Mouse (Mus musculus) hindbrain, embryonic 11.5 days (tissue): ENCODE results near the gene Gtf2h4. TPM values are rescaled to one million over a fixed set of nuclear protein-coding genes. Genes with fewer than 3 reads are reported as not detected.

ENCODE experiments used
- ATAC-seq: fragments of 200-750 bp; cut with Nextera tagmentation; 2 replicates; pipeline ENCODE4 v1.8.0; 2017; ENCODE audit warnings: mild to moderate bottlenecking, moderate TSS enrichment, moderate library complexity; ENCODE audit not compliant: low FRiP score
- DNase-seq: peaks from one replicate; pipeline ENCODE4 v3.0.0-alpha.2; 2015; ENCODE audit warnings: low spot score
- H3K27ac ChIP-seq: fragments of 300-500 bp; sonication (generic); 2 replicates; pipeline ENCODE4 v1.5.1; 2014; ENCODE audit warnings: mild to moderate bottlenecking, low read depth, low read length
- H3K27me3 ChIP-seq: fragments of 300-500 bp; sonication (generic); 2 replicates; pipeline ENCODE4 v1.6.1; 2014; ENCODE audit warnings: mild to moderate bottlenecking, low read length, moderate library complexity, mixed read lengths; ENCODE audit not compliant: control insufficient read depth, insufficient read depth
- H3K36me3 ChIP-seq: fragments of 300-500 bp; sonication (generic); 2 replicates; pipeline ENCODE4 v1.6.1; 2014; ENCODE audit warnings: mild to moderate bottlenecking, low read length, moderate library complexity, mixed read lengths; ENCODE audit not compliant: control insufficient read depth, insufficient read depth
- H3K4me1 ChIP-seq: fragments of 300-500 bp; sonication (generic); replicated peaks from 2 replicates; pipeline ENCODE4 v1.6.1; 2014; ENCODE audit warnings: low read length, mixed read lengths; ENCODE audit not compliant: control insufficient read depth, insufficient read depth
- H3K4me2 ChIP-seq: fragments of 300-500 bp; sonication (generic); replicated peaks from 2 replicates; pipeline ENCODE4 v1.6.1; 2014; ENCODE audit warnings: mild to moderate bottlenecking, low read depth, low read length
- H3K4me3 ChIP-seq: fragments of 300-500 bp; sonication (generic); 2 replicates; pipeline ENCODE4 v1.5.1; 2014; ENCODE audit warnings: low read depth, low read length
- H3K9ac ChIP-seq: fragments of 300-500 bp; sonication (generic); 2 replicates; pipeline ENCODE4 v1.6.1; 2014; ENCODE audit warnings: low read depth, low read length
- H3K9me3 ChIP-seq: fragments of 300-500 bp; sonication (generic); 2 replicates; pipeline ENCODE4 v1.6.1; 2016; ENCODE audit warnings: low read length; ENCODE audit not compliant: control insufficient read depth
- WGBS: fragments of 180-500 bp; shearing (Covaris S2); extraction: QIAGEN DNeasy Blood & Tissue Kit; methylation state at CpG from one replicate; pipeline ENCODE4 v1.1.7; 2014; 5-methylcytosine and 5-hydroxymethylcytosine counted together
- polyA plus RNA-seq: library from polyadenylated mRNA; unstranded; fragments of >200 nt; fragmentation: Nextera tagmentation; extraction: Ambion mirVana; gene quantifications from 2 replicates; pipeline ENCODE4 v1.2.1, GENCODE M21; 2014

The Gtf2h4 gene
- polyA plus RNA-seq, 1 experiment from 2014 or later = 41.4 TPM

DNA sequence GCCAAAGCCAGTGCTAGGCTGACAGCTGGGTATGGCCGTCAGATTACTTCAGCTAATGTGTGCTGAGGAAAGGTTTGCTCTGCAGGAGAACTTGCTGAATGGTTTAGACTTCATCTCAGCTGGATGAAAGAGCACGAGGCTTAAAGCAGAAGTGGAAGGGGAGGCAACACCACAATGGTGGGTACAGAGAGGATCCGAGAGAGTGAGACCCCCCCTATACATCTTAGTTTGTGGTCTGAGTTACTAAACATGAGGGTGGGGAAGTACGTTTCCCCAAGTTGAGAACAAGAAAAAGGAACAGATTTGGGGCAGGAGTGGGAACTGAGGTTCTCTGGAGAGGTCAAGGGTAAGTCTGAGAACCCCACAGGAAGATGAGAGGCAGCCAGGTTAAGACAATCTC, 18.8 kb upstream of the Gtf2h4 start:
- ATAC-seq (no peak), DNase-seq (no peak)
- Histone ChIP-seq H3K27ac (no peak overlapping the region), H3K4me3 (no peak overlapping the region), H3K9me3 (no peaks in the 10 kb centered on the region), H3K9ac (no peak overlapping the region), H3K4me2 (no peak overlapping the region), H3K27me3 (no peaks in the 10 kb centered on the region), H3K4me1 (peaks cover 2% of the 10 kb centered on the region; the same call in 1 of the 2 replicates), H3K36me3 (peaks cover 37% of the 10 kb centered on the region)
- 85% methylated on average over 4 of the region's 4 CpGs for WGBS

DNA sequence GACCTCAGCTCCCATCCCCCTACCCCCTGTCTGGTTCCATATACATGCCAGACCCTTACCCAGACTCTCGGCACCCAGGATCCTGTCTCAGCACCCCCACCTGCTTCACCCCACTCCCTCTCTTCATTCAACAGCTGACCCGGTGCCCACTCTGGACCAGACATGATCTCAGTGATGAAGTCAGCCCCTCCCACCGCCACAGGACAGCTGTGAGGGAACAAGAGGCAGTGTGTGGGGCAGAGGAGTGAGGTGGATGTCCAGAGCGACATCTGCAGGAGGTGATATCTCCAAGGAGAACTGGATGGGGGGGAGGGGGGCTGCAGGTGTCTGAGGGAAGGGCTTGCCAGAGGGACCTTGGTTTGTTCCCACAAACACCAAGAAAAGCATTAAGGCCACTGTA, 18.3 kb upstream of the Gtf2h4 start:
- Histone ChIP-seq H3K27me3 (no peaks in the 10 kb centered on the region), H3K4me3 (no peak overlapping the region), H3K9ac (no peak overlapping the region), H3K27ac (no peak overlapping the region), H3K4me2 (no peak overlapping the region), H3K36me3 (peaks cover 42% of the 10 kb centered on the region), H3K9me3 (no peaks in the 10 kb centered on the region), H3K4me1 (no peaks in the 10 kb centered on the region; the same call in 1 of the 2 replicates)
- DNase-seq = no peak
- WGBS = 86% methylated on average over 4 of the region's 4 CpGs
- no peak for ATAC-seq

DNA sequence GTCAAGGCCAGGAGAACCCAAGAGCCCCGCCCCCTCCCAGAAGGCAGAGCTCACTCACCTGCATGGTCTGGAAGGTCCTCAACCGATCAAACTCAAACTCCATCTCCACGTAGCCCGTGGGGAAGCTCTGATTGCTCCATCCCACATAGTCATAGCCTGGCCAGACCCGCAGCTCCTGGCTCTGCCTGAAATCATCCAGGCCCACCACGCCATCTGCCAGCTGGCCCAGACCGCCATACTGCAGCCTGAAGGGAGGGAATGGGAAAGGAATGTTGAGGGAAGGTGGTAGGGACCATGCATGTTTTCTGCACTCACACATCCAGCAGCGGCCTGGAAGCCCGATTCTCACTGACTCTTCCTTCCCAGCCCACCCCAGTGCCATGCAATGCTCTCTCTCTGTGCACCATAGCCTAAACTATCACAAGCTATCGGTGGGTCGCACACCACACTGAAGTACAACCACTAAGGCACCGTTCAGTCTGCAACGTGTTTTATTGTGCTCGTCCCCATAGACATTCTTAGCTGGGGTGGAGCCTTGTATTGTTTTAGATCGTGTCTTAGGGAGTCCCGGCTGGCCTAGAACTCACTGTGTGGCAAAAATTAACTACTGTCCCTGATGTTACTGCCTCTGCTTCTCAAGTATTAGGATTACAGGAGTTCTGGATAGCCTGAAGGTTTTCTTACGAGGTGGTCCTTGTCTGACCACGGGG, 16.6 kb upstream of the Gtf2h4 start:
- Histone ChIP-seq H3K9ac (no peak overlapping the region), H3K4me1 (no peaks in the 10 kb centered on the region), H3K27me3 (no peaks in the 10 kb centered on the region), H3K4me2 (no peak overlapping the region), H3K36me3 (peaks cover 47% of the 10 kb centered on the region), H3K4me3 (no peak overlapping the region), H3K27ac (no peak overlapping the region), H3K9me3 (no peaks in the 10 kb centered on the region)
- DNase-seq = no peak
- WGBS = 94% methylated on average over 18 of the region's 18 CpGs
- no peak for ATAC-seq

DNA sequence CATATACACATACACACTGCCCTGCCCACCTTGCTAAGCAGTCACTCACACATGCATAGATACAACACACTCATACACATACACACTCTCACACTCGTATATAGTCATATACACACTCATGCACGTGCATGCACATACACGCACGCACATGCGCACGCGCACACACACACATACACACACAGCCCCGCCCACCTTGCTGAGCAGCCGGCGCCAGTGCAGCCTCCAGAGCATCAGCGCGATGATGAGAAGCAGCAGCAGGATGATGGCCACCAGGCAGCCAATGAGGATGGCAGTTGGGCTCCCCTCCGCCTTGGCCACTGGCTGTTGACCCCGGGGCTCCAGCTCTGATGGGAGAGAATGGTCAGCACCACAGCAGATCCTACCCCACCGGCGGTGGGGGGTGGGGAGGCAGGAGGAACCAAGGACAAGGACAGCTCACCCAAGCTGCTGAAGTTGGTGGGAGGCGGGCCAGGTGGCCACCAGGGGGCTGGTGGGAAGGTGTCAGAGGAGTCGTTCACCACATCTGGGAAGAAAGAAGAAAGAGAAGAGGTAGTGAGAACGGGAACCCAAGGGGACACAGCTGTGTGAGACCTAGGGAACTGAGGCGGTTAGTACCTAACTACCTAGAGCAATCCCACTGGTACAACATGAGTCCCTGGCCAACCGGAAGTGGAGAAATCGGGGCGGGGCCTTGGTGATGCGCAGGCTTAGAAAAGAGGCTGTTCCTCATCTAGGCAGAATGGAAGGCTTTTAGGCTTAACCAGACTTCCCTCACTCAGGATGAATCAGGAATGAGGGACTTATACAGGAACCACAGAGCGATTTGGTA, 15.0 kb upstream of the Gtf2h4 start:
- no peaks in the 10 kb centered on the region for H3K27me3 ChIP-seq
- no peak overlapping the region for H3K4me2 ChIP-seq
- H3K36me3 ChIP-seq = peaks cover 44% of the 10 kb centered on the region
- WGBS = 91% methylated on average over 25 of the region's 25 CpGs
- ATAC-seq (no peak), DNase-seq (no peak)
- no peak overlapping the region for H3K27ac ChIP-seq
- no peaks in the 10 kb centered on the region for H3K9me3 ChIP-seq
- H3K4me3 ChIP-seq = no peak overlapping the region
- H3K9ac ChIP-seq = no peak overlapping the region
- H3K4me1 ChIP-seq = no peaks in the 10 kb centered on the region

DNA sequence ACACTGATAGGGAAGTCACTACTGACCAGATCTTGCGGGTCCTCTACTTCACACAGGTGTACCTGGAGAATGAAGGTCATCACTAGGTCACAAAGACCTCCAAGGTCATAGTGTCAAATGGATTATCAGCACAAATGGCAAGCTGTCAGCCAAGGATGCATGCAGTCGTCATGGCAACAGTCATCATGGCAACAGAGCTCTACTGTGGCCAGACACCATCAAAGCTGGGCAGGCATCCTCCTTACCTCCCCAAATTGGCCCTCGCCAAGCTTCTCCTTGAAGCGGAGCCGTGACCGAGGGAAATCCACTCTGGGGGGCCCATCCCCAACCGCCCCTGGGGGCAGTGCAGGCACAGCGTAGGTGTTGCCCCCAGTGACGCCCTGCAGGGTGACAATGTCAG, 11.5 kb upstream of the Gtf2h4 start:
- ATAC-seq (peak; percentile 17; the same call in 1 of the 2 replicates), DNase-seq (peak; percentile 48)
- Histone ChIP-seq H3K27me3 (no peaks in the 10 kb centered on the region), H3K9ac (no peak overlapping the region), H3K4me1 (no peaks in the 10 kb centered on the region), H3K4me2 (no peak overlapping the region), H3K36me3 (peaks cover 40% of the 10 kb centered on the region), H3K4me3 (no peak overlapping the region), H3K27ac (no peak overlapping the region), H3K9me3 (no peaks in the 10 kb centered on the region)
- WGBS = 69% methylated on average over 9 of the region's 9 CpGs

DNA sequence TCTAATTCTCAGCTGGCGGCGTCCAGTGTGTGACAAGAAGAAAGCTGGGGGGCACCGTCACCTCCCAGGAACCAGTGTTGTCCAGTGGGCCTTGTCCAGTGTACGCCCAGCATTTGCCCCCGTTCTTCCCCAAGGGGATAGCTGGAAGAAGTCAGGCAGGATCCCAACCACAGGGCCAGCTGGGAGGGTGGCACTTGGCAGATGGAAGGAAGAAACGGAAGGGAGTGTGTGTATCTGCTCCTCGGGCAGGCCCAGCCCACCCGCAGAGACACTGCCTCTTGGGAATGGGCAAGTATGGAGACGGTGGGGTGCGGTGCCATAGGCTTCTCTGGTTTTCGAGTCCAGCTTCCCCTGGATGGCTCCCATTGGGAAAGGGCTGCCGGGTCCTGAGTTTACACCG, 8.4 kb upstream of the Gtf2h4 start:
- no peak overlapping the region for H3K9ac ChIP-seq
- no peak overlapping the region for H3K27ac ChIP-seq
- DNase-seq = no peak
- WGBS = 88% methylated on average over 13 of the region's 13 CpGs
- H3K4me3 ChIP-seq = no peak overlapping the region
- ATAC-seq = no peak
- no peak overlapping the region for H3K4me2 ChIP-seq
- peaks cover 28% of the 10 kb centered on the region for H3K36me3 ChIP-seq
- H3K9me3 ChIP-seq = no peaks in the 10 kb centered on the region
- no peaks in the 10 kb centered on the region for H3K27me3 ChIP-seq
- H3K4me1 ChIP-seq = no peaks in the 10 kb centered on the region

DNA sequence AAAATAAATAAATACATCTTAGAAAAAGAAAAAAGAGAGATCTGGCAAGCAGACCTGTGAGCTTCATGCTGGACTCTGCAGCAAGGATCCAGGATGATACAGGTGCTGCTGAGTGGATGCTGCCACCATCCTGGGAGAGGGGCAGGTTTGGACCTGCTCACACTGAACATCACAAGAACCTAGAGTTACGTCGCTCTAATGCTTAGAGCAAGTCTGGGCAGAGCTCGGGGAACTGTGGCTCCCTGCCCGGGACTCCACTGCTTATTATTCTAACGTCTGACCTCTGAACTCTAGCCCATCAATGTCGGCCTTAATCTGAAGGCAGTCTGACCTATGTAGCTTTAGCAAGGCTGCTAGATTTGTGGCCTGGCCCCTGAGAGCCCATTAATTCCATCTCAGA, 7.1 kb upstream of the Gtf2h4 start:
- Histone ChIP-seq H3K36me3 (peaks cover 16% of the 10 kb centered on the region), H3K9ac (no peak overlapping the region), H3K27ac (no peak overlapping the region), H3K27me3 (no peaks in the 10 kb centered on the region), H3K9me3 (no peaks in the 10 kb centered on the region), H3K4me2 (no peak overlapping the region), H3K4me1 (no peaks in the 10 kb centered on the region), H3K4me3 (no peak overlapping the region)
- 34% methylated on average over 6 of the region's 6 CpGs for WGBS
- no peak for DNase-seq
- no peak for ATAC-seq

DNA sequence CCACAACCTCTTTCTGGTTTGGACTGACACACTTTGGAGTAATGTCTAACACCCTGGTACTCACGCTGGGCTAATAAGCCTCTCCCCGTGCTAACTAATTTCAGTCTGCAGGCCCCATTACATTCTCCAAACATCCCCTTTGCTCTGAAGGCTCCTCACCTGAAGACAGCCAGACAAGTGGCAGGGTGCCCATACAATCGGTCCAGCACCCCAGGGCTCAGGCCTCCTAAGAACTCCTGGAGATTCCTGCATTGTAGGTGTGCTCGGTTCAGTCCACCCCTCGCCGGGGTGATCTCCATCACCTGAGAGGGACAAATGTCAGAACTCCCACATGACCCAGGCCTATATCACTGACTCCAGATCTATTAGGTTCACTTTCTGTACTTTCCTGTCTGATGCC, 1.0 kb downstream of the Gtf2h4 start:
- no peaks in the 10 kb centered on the region for H3K27me3 ChIP-seq
- ATAC-seq (no peak), DNase-seq (no peak)
- no peaks in the 10 kb centered on the region for H3K9me3 ChIP-seq
- peaks cover 4% of the 10 kb centered on the region; the same call in 1 of the 2 replicates for H3K4me1 ChIP-seq
- 90% methylated on average over 6 of the region's 6 CpGs for WGBS
- no peak overlapping the region for H3K4me3 ChIP-seq
- no peak overlapping the region for H3K9ac ChIP-seq
- no peaks in the 10 kb centered on the region for H3K36me3 ChIP-seq
- H3K27ac ChIP-seq = no peak overlapping the region
- no peak overlapping the region; the same call in 1 of the 2 replicates for H3K4me2 ChIP-seq

DNA sequence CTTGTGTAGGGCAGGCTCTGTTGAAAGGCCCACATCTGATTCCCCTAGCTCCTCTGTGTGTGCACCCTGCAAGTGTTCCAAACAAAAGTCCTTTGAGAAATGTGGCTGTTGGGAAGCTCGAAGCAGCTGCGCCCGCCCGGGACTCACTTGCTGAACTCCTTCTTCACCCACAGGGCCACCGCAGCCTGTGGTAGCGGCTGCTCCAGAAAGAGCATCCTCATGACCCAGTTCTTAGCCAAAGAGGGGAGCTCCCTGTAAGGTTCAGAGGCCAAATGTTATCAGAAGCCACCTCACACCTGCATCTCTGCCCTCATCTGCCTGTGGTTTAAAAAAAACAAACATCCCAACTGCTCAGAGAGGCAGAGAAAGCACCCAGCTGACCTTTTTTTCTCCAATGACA, 1.7 kb downstream of the Gtf2h4 start:
- 83% methylated on average over 6 of the region's 6 CpGs for WGBS
- H3K9ac ChIP-seq = no peak overlapping the region
- H3K36me3 ChIP-seq = no peaks in the 10 kb centered on the region
- H3K27ac ChIP-seq = no peak overlapping the region
- H3K4me3 ChIP-seq = no peak overlapping the region
- H3K9me3 ChIP-seq = no peaks in the 10 kb centered on the region
- ATAC-seq (no peak), DNase-seq (no peak)
- H3K4me2 ChIP-seq = no peak overlapping the region
- H3K27me3 ChIP-seq = no peaks in the 10 kb centered on the region
- H3K4me1 ChIP-seq = peaks cover 4% of the 10 kb centered on the region; the same call in 1 of the 2 replicates
